Mouse (Mus musculus): ENCODE results near the gene Gnl2.

DNA sequence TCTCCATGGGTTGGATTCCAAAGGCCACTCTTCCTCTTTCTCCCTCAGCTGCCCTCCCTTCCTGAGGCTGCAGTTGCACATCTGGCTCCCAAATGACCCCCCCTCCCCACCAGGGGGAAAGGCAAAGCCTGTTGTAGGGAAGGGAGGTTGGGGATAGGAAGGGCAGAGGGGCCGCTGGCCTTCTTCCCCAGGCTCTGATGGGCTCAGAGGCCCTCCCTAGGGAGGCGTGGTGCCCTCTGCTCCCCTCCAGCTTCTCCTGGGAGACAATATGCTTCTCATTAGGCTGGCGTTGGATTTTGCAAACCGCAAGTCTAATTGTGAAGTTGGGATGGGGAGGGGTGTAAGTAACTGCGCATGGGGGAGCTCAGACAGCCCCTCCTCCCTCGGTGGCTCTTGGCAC, 47.7 kb upstream of the Gnl2 start:
- no peak for TF ChIP-seq POLR2A (IDR thresholded peaks at IDR 0.05; ENCODE audit: low read depth, low read length)
- TF ChIP-seq CTCF (IDR thresholded peaks at IDR 0.05; ENCODE audit: extremely low read depth, insufficient read length, insufficient replicate concordance, low read depth, low read length), result no peak

Data from small intestine, adult 2 months (tissue).